8 mouse cellular contexts compared by ENCODE assay signal in the genomic region with DNA sequence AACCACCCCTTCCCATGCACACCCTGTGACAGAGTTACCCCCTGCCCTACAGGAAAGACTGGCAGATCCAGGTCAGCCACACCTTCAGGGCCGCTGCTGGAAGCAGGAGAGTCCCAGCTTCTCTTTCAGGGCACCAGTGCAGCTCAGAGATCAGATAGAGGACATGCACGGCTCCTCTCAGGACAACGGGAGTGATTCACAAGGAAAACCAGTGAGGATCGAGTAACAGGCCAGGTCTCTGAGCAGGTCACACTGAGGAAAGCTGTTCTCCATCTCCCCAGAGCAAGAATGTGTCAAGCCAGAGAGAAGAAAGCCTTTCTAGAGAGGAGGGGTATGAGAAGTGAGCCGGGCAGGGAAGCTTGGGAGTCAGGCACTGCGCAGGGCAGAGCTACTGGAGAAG. TPM values are rescaled to one million over a fixed set of nuclear protein-coding genes. Genes with fewer than 3 reads are reported as not detected.
DNase-seq lines count a peak whose midpoint lies in the region; ATAC-seq and TF ChIP-seq lines count a peak whose summit lies in the region.

No protein-coding gene starts in this region.

- H3K9ac ChIP-seq in hindbrain, embryonic 13.5 days, result peak overlapping the region; percentile 53; the same call in 1 of the 2 replicates

- 41% methylated on average over 6 of the region's 6 CpGs for WGBS in kidney, adult 2 months
- WGBS in hindbrain, embryonic 13.5 days, result 61% methylated on average over 6 of the region's 6 CpGs
- 85% methylated on average over 6 of the region's 6 CpGs for WGBS in macrophage (ENCODE audit: missing documents)

- no peaks in the 10 kb centered on the region for H3K27me3 ChIP-seq in kidney, adult 2 months (replicated peaks; ENCODE audit: control insufficient read depth, insufficient read depth, low read length)
- no peaks in the 10 kb centered on the region for H3K27me3 ChIP-seq in hindbrain, embryonic 13.5 days

- peaks cover 29% of the 10 kb centered on the region for H3K4me1 ChIP-seq in kidney, adult 2 months (ENCODE audit: control insufficient read depth, insufficient read depth, low read length)
- H3K4me1 ChIP-seq in brown adipose tissue, adult 24 weeks (ENCODE audit: control insufficient read depth, insufficient read depth, insufficient read length, low read length), result peaks cover 66% of the 10 kb centered on the region
- H3K4me1 ChIP-seq in hindbrain, embryonic 13.5 days (replicated peaks), result peaks cover 28% of the 10 kb centered on the region

- H3K9me3 ChIP-seq in hindbrain, embryonic 13.5 days, result no peaks in the 10 kb centered on the region

- H3K4me2 ChIP-seq in hindbrain, embryonic 13.5 days, result 0 out of 2 replicates have a peak overlapping the region, but pooled peaks have one; percentile 3

- peak; percentile 24 for DNase-seq in kidney, adult 2 months
- no peak for DNase-seq in kidney, adult 18-20 months
- no peak for DNase-seq in right cerebral cortex, postnatal 4 days
- DNase-seq in cerebellum, adult 8-10 months, result no peak
- no peak for DNase-seq in gastrocnemius, postnatal 4 days (ENCODE audit: low spot score in 2 of 2)

- H3K27ac ChIP-seq in kidney, adult 2 months (ENCODE audit: insufficient read depth, low read depth, low read length), result peak overlapping the region; percentile 94
- H3K27ac ChIP-seq in brown adipose tissue, adult 24 weeks (replicated peaks; ENCODE audit: low read depth, low read length), result peak overlapping the region; percentile 92
- H3K27ac ChIP-seq in hindbrain, embryonic 13.5 days, result peak overlapping the region; percentile 86
- H3K27ac ChIP-seq in macrophage, result peak overlapping the region; percentile 84

- no peak for TF ChIP-seq CTCF in kidney, adult 2 months (conservative IDR thresholded peaks at IDR 0.05; ENCODE audit: insufficient read depth, insufficient read length, low read depth, low read length)

- no peak for TF ChIP-seq POLR2A in kidney, adult 2 months (IDR thresholded peaks at IDR 0.05; ENCODE audit: low read depth, low read length)

- no peak overlapping the region for H3K4me3 ChIP-seq in kidney, adult 2 months (ENCODE audit: insufficient read depth, low read depth, low read length)
- H3K4me3 ChIP-seq in brown adipose tissue, adult 24 weeks (ENCODE audit: insufficient read depth, low read depth, low read length), result peak overlapping the region; percentile 12; the same call in 1 of the 2 replicates
- no peak overlapping the region for H3K4me3 ChIP-seq in hindbrain, embryonic 13.5 days
- H3K4me3 ChIP-seq in macrophage (ENCODE audit: inconsistent target), result no peak overlapping the region

- no peak for ATAC-seq in hindbrain, embryonic 13.5 days (ENCODE audit: low FRiP score)

- H3K79me2 ChIP-seq in macrophage (ENCODE audit: inconsistent target), result peaks cover 67% of the 10 kb centered on the region

- no peaks in the 10 kb centered on the region for H3K36me3 ChIP-seq in kidney, adult 2 months (ENCODE audit: control insufficient read depth, insufficient read depth, low read length)
- peaks cover 34% of the 10 kb centered on the region for H3K36me3 ChIP-seq in hindbrain, embryonic 13.5 days
- peaks cover 18% of the 10 kb centered on the region for H3K36me3 ChIP-seq in macrophage (ENCODE audit: inconsistent target)

RNA-seq across cellular contexts. Expression of a gene that starts 8.9 kb away (rescaled TPM):
- 74.1 and 103 TPM in 2 replicates for polyA plus RNA-seq in kidney, adult 2 months (2012; rRNA removed)
- 34.6 and 41.7 TPM in 2 replicates for polyA plus RNA-seq in brown adipose tissue, adult 24 weeks (2012; ENCODE audit: insufficient read depth, insufficient read length, missing spikeins)
- polyA plus RNA-seq in hindbrain, embryonic 13.5 days (2015; fragmentation: Nextera tagmentation; extraction: Ambion mirVana), result 7.8 and 8.6 TPM in 2 replicates
- total RNA-seq in macrophage (2018; cell fraction: chromatin; rRNA removed), result 100 to 1,000 TPM in 4 of 26 experiments, 10 to 100 TPM in 22; 17.8 to 135 (median 35.5) TPM
- total RNA-seq in macrophage (2018; cell fraction: cytosol; rRNA removed), result 10 to 100 TPM; 25.9 to 77.3 (median 42.7) TPM
- total RNA-seq in macrophage (2018; cell fraction: nucleus; rRNA removed), result 100 to 1,000 TPM in 2 of 26 experiments, 10 to 100 TPM in 24; 22.2 to 128 (median 38.8) TPM
- 46.8 to 61.2 TPM (median 52.2 TPM) in 3 replicates for polyA plus RNA-seq in macrophage (2018)
- total RNA-seq in gastrocnemius, postnatal 4 days (2021), result 10 to 100 TPM; 63.2 to 68.6 TPM

RNA-seq across cellular contexts. Expression of a gene that starts 11.7 kb away (rescaled TPM):
- 139 and 165 TPM in 2 replicates for polyA plus RNA-seq in kidney, adult 2 months (2012; rRNA removed)
- 117 and 146 TPM in 2 replicates for polyA plus RNA-seq in brown adipose tissue, adult 24 weeks (2012; ENCODE audit: insufficient read depth, insufficient read length, missing spikeins)
- polyA plus RNA-seq in hindbrain, embryonic 13.5 days (2015; fragmentation: Nextera tagmentation; extraction: Ambion mirVana), result 98.2 and 102 TPM in 2 replicates
- total RNA-seq in macrophage (2018; cell fraction: chromatin; rRNA removed), result 10 to 100 TPM in 15 of 26 experiments, 1 to 10 TPM in 11; 2.3 to 31.8 (median 11.8) TPM
- 10 to 100 TPM; 25.9 to 46.8 (median 36.7) TPM for total RNA-seq in macrophage (2018; cell fraction: cytosol; rRNA removed)
- 10 to 100 TPM in 14 of 26 experiments, 1 to 10 TPM in 12; 4.5 to 23.2 (median 10.1) TPM for total RNA-seq in macrophage (2018; cell fraction: nucleus; rRNA removed)
- 20.6 to 40.9 TPM (median 36.6 TPM) in 3 replicates for polyA plus RNA-seq in macrophage (2018)
- total RNA-seq in gastrocnemius, postnatal 4 days (2021), result 10 to 100 TPM; 83.8 to 91.1 TPM

RNA-seq across cellular contexts. Expression of a gene that starts 11.9 kb away (rescaled TPM):
- polyA plus RNA-seq in kidney, adult 2 months (2012; rRNA removed), result 212 and 217 TPM in 2 replicates
- polyA plus RNA-seq in brown adipose tissue, adult 24 weeks (2012; ENCODE audit: insufficient read depth, insufficient read length, missing spikeins), result 66.7 and 77.7 TPM in 2 replicates
- polyA plus RNA-seq in hindbrain, embryonic 13.5 days (2015; fragmentation: Nextera tagmentation; extraction: Ambion mirVana), result 199 and 206 TPM in 2 replicates
- 100 to 1,000 TPM in 15 of 26 experiments, 10 to 100 TPM in 11; 59.6 to 168 (median 103) TPM for total RNA-seq in macrophage (2018; cell fraction: chromatin; rRNA removed)
- 100 to 1,000 TPM in 14 of 26 experiments, 10 to 100 TPM in 12; 71.7 to 130 (median 108) TPM for total RNA-seq in macrophage (2018; cell fraction: cytosol; rRNA removed)
- total RNA-seq in macrophage (2018; cell fraction: nucleus; rRNA removed), result 100 to 1,000 TPM in 6 of 26 experiments, 10 to 100 TPM in 20; 63.0 to 123 (median 93.6) TPM
- polyA plus RNA-seq in macrophage (2018), result 115 to 127 TPM (median 119 TPM) in 3 replicates
- 100 to 1,000 TPM; 113 to 117 TPM for total RNA-seq in gastrocnemius, postnatal 4 days (2021)

RNA-seq across cellular contexts. Expression of a gene that starts 18.1 kb away (rescaled TPM):
- 0.20 and 0.48 TPM in 2 replicates for polyA plus RNA-seq in kidney, adult 2 months (2012; rRNA removed)
- not detected in 2 replicates for polyA plus RNA-seq in brown adipose tissue, adult 24 weeks (2012; ENCODE audit: insufficient read depth, insufficient read length, missing spikeins)
- 0.42 TPM in 1 of 2 replicates, not detected in the other for polyA plus RNA-seq in hindbrain, embryonic 13.5 days (2015; fragmentation: Nextera tagmentation; extraction: Ambion mirVana)
- total RNA-seq in macrophage (2018; cell fraction: chromatin; rRNA removed), result not detected
- not detected for total RNA-seq in macrophage (2018; cell fraction: cytosol; rRNA removed)
- total RNA-seq in macrophage (2018; cell fraction: nucleus; rRNA removed), result not detected
- polyA plus RNA-seq in macrophage (2018), result not detected in 3 replicates
- not detected for total RNA-seq in gastrocnemius, postnatal 4 days (2021)
